Mouse (Mus musculus) myocyte (in vitro differentiated cells): Measurements from ENCODE around the gene Gm43191. TPM values are rescaled to one million over a fixed set of nuclear protein-coding genes. Genes with fewer than 3 reads are reported as not detected.

Source experiments
- H3K27me3 ChIP-seq: one replicate; pipeline ENCODE4 v1.6.1; 2011; ENCODE audit not compliant: control insufficient read depth, insufficient read depth, insufficient read length
- H3K36me3 ChIP-seq: one replicate; pipeline ENCODE4 v1.6.1; 2011; ENCODE audit not compliant: control insufficient read depth, insufficient read depth
- H3K4me2 ChIP-seq: one replicate; pipeline ENCODE4 v1.6.1; 2011; ENCODE audit warnings: low read depth, control low read depth
- H3K4me3 ChIP-seq: one replicate; pipeline ENCODE4 v1.5.1; 2011; ENCODE audit warnings: mild to moderate bottlenecking, control low read depth, moderate library complexity
- H3K79me2 ChIP-seq: one replicate; pipeline ENCODE4 v1.6.1; 2011; ENCODE audit not compliant: control insufficient read depth, insufficient read depth
- H3ac ChIP-seq: one replicate; pipeline ENCODE4 v1.6.1; 2011; ENCODE audit not compliant: control insufficient read depth, insufficient read length
- CEBPB ChIP-seq: IDR thresholded peaks from 2 replicates; pipeline ENCODE4 v1.6.1; 2011; ENCODE audit warnings: mild to moderate bottlenecking, moderate library complexity; ENCODE audit not compliant: poor library complexity, insufficient read depth, severe bottlenecking
- E2F4 ChIP-seq: IDR thresholded peaks from one replicate; pipeline ENCODE4 v1.6.1; 2011; ENCODE audit warnings: mild to moderate bottlenecking, control low read depth, moderate library complexity; ENCODE audit not compliant: insufficient read depth
- MAX ChIP-seq: IDR thresholded peaks from one replicate; pipeline ENCODE4 v1.6.1; 2011; ENCODE audit warnings: low read depth, mild to moderate bottlenecking, control low read depth
- MYOD1 ChIP-seq, 3 experiments: IDR thresholded peaks; one replicate each; pipeline ENCODE4 v1.6.1; 2011; ENCODE audit warnings: control low read depth in 2 of 3, low read depth in 2 of 3, mild to moderate bottlenecking in 2 of 3, moderate library complexity in 1 of 3; ENCODE audit not compliant: insufficient read length in 2 of 3, control insufficient read depth in 1 of 3
- MYOG ChIP-seq, 3 experiments: IDR thresholded peaks; one replicate each; pipeline ENCODE4 v1.6.1; 2011; ENCODE audit warnings: control low read depth in 2 of 3, low read depth in 2 of 3, mild to moderate bottlenecking in 2 of 3; ENCODE audit not compliant: insufficient read length in 2 of 3, control insufficient read depth in 1 of 3, insufficient read depth in 1 of 3
- POLR2A ChIP-seq: IDR thresholded peaks from one replicate; pipeline ENCODE4 v1.6.1; 2011; ENCODE audit warnings: low read depth, mild to moderate bottlenecking, control low read depth, moderate library complexity; ENCODE audit not compliant: insufficient read length
- POLR2AphosphoS2 ChIP-seq: IDR thresholded peaks from one replicate; pipeline ENCODE4 v1.6.1; 2011; ENCODE audit warnings: low read depth, control low read depth; ENCODE audit not compliant: insufficient read length
- REST ChIP-seq: IDR thresholded peaks from one replicate; pipeline ENCODE4 v1.6.1; 2011; ENCODE audit warnings: mild to moderate bottlenecking, control low read depth, moderate library complexity; ENCODE audit not compliant: insufficient read depth, insufficient read length
- SRF ChIP-seq: IDR thresholded peaks from one replicate; pipeline ENCODE4 v1.6.1; 2011; ENCODE audit warnings: low read depth; ENCODE audit not compliant: control insufficient read depth, insufficient read length
- TCF12 ChIP-seq: IDR thresholded peaks from one replicate; pipeline ENCODE4 v1.6.1; 2011; ENCODE audit warnings: mild to moderate bottlenecking, control low read depth; ENCODE audit not compliant: poor library complexity, insufficient read depth, severe bottlenecking
- TCF3 ChIP-seq: IDR thresholded peaks from one replicate; pipeline ENCODE4 v1.6.1; 2011; ENCODE audit warnings: low read depth, control low read depth; ENCODE audit not compliant: insufficient read length
- USF1 ChIP-seq: IDR thresholded peaks from one replicate; pipeline ENCODE4 v1.6.1; 2011; ENCODE audit warnings: low read depth, mild to moderate bottlenecking, control low read depth, moderate library complexity
- polyA plus RNA-seq: library from polyadenylated mRNA; unstranded; fragments of >200 nt; fragmentation: generic; extraction: Trizol; gene quantifications from one replicate; pipeline ENCODE4 v1.2.1, GENCODE M21; 2012; ENCODE audit warnings: missing spikeins

Gm43191 gene
- polyA plus RNA-seq, 1 experiment, result not detected

GRCm38 (mm10) chr3:116705637-116706204 is 24.7 kb upstream of the Gm43191 start:
- H3K79me2 ChIP-seq, result peaks cover 27% of the 10 kb centered on the region
- no peaks in the 10 kb centered on the region for H3K27me3 ChIP-seq
- TF ChIP-seq SRF (no peak), REST (no peak), E2F4 (no peak), TCF12 (no peak), USF1 (no peak)
- no peak overlapping the region for H3ac ChIP-seq
- H3K36me3 ChIP-seq, result no peaks in the 10 kb centered on the region
- H3K4me3 ChIP-seq, result no peak overlapping the region
- H3K4me2 ChIP-seq, result no peak overlapping the region

- no peaks in the 10 kb centered on the region for H3K36me3 ChIP-seq
Observed at GRCm38 (mm10) chr3:116703835-116704234, 22.8 kb upstream of the Gm43191 start.

GRCm38 (mm10) chr3:116702647-116703272 is 21.7 kb upstream of the Gm43191 start:
- Histone ChIP-seq H3K4me3 (no peak overlapping the region), H3ac (no peak overlapping the region), H3K27me3 (no peaks in the 10 kb centered on the region), H3K79me2 (peaks cover 19% of the 10 kb centered on the region), H3K36me3 (no peaks in the 10 kb centered on the region), H3K4me2 (no peak overlapping the region)
- no peak for TF ChIP-seq MYOG (IDR thresholded peaks at IDR 0.05; ENCODE audit: control insufficient read depth in 1 of 3, insufficient read depth in 1 of 3, insufficient read length in 2 of 3, low read depth in 2 of 3)
- TF ChIP-seq USF1, result no peak
- no peak for TF ChIP-seq TCF3
- TF ChIP-seq E2F4, result no peak
- no peak for TF ChIP-seq MYOD1 (IDR thresholded peaks at IDR 0.05; ENCODE audit: control insufficient read depth in 1 of 3, insufficient read length in 2 of 3, low read depth in 2 of 3)
- no peak for TF ChIP-seq CEBPB
- no peak for TF ChIP-seq POLR2AphosphoS2

More at GRCm38 (mm10) chr3:116703835-116704234, 22.8 kb upstream of the Gm43191 start:
- Histone ChIP-seq H3K27me3 (no peaks in the 10 kb centered on the region), H3K4me3 (no peak overlapping the region), H3K79me2 (peaks cover 19% of the 10 kb centered on the region), H3K4me2 (no peak overlapping the region), H3ac (no peak overlapping the region)
- TF ChIP-seq MYOD1 (IDR thresholded peaks at IDR 0.05; ENCODE audit: control insufficient read depth in 1 of 3, insufficient read length in 2 of 3, low read depth in 2 of 3), result no peak
- no peak for TF ChIP-seq TCF12
- TF ChIP-seq CEBPB, result no peak
- TF ChIP-seq SRF, result no peak
- no peak for TF ChIP-seq MYOG (IDR thresholded peaks at IDR 0.05; ENCODE audit: control insufficient read depth in 1 of 3, insufficient read depth in 1 of 3, insufficient read length in 2 of 3, low read depth in 2 of 3)
- TF ChIP-seq REST, result no peak
- no peak for TF ChIP-seq POLR2AphosphoS2
- no peak for TF ChIP-seq E2F4

- TF ChIP-seq MAX (no peak), E2F4 (no peak), POLR2AphosphoS2 (no peak)
- H3K79me2 ChIP-seq, result peaks cover 19% of the 10 kb centered on the region
- no peak overlapping the region for H3K4me2 ChIP-seq
- no peak overlapping the region for H3K4me3 ChIP-seq
- no peak overlapping the region for H3ac ChIP-seq
- H3K27me3 ChIP-seq, result no peaks in the 10 kb centered on the region
- H3K36me3 ChIP-seq, result no peaks in the 10 kb centered on the region
Observed at GRCm38 (mm10) chr3:116701601-116702000, 20.5 kb upstream of the Gm43191 start.

- H3K79me2 ChIP-seq, result peaks cover 21% of the 10 kb centered on the region
- no peak overlapping the region for H3K4me3 ChIP-seq
- no peaks in the 10 kb centered on the region for H3K27me3 ChIP-seq
- no peak overlapping the region for H3ac ChIP-seq
- no peaks in the 10 kb centered on the region for H3K36me3 ChIP-seq
- no peak for TF ChIP-seq TCF3
- no peak for TF ChIP-seq TCF12
- no peak for TF ChIP-seq E2F4
- no peak for TF ChIP-seq MAX
- no peak for TF ChIP-seq POLR2A
- TF ChIP-seq CEBPB, result no peak
- no peak for TF ChIP-seq MYOD1 (IDR thresholded peaks at IDR 0.05; ENCODE audit: control insufficient read depth in 1 of 3, insufficient read length in 2 of 3, low read depth in 2 of 3)
- TF ChIP-seq REST, result no peak
- TF ChIP-seq USF1, result no peak
- TF ChIP-seq MYOG (IDR thresholded peaks at IDR 0.05; ENCODE audit: control insufficient read depth in 1 of 3, insufficient read depth in 1 of 3, insufficient read length in 2 of 3, low read depth in 2 of 3), result no peak
- TF ChIP-seq POLR2AphosphoS2, result no peak
- TF ChIP-seq SRF, result no peak
- no peak overlapping the region for H3K4me2 ChIP-seq
Observed at GRCm38 (mm10) chr3:116698786-116699185, 17.7 kb upstream of the Gm43191 start.
